Mouse (Mus musculus) embryonic facial prominence, embryonic 11.5 days (tissue): ENCODE results near the gene Prkn. TPM values are rescaled to one million over a fixed set of nuclear protein-coding genes. Genes with fewer than 3 reads are reported as not detected.

Experiments used
- ATAC-seq: fragments of 200-750 bp; cut with Nextera tagmentation; replicated peaks from 2 replicates; pipeline ENCODE4 v1.8.0; 2017; ENCODE audit warnings: low read depth; ENCODE audit not compliant: insufficient number of reproducible peaks, low FRiP score, low TSS enrichment
- DNase-seq: peaks from one replicate; pipeline ENCODE4 v3.0.0-alpha.2; 2015; ENCODE audit warnings: low spot score
- H3K27ac ChIP-seq: fragments of 300-500 bp; sonication (generic); replicated peaks from 2 replicates; pipeline ENCODE4 v1.5.1; 2014; ENCODE audit warnings: mild to moderate bottlenecking, low read depth, low read length, control low read depth
- H3K27me3 ChIP-seq: fragments of 300-500 bp; sonication (generic); 2 replicates; pipeline ENCODE4 v1.6.1; 2014; ENCODE audit warnings: mild to moderate bottlenecking, low read length, moderate library complexity, mixed read lengths; ENCODE audit not compliant: control insufficient read depth, insufficient read depth
- H3K36me3 ChIP-seq: fragments of 300-500 bp; sonication (generic); replicated peaks from 2 replicates; pipeline ENCODE4 v1.6.1; 2014; ENCODE audit warnings: low read depth, mild to moderate bottlenecking, low read length, moderate library complexity, mixed read lengths; ENCODE audit not compliant: control insufficient read depth, insufficient read depth
- H3K4me1 ChIP-seq: fragments of 300-500 bp; sonication (generic); 2 replicates; pipeline ENCODE4 v1.6.1; 2014; ENCODE audit warnings: low read length, mixed read lengths; ENCODE audit not compliant: control insufficient read depth, insufficient read depth
- H3K4me2 ChIP-seq: fragments of 300-500 bp; sonication (generic); 2 replicates; pipeline ENCODE4 v1.6.1; 2014; ENCODE audit warnings: low read depth, mild to moderate bottlenecking, control low read depth, low read length, moderate library complexity
- H3K4me3 ChIP-seq: fragments of 300-500 bp; sonication (generic); 2 replicates; pipeline ENCODE4 v1.5.1; 2014; ENCODE audit warnings: low read depth, low read length, control low read depth
- H3K9ac ChIP-seq: fragments of 300-500 bp; sonication (generic); replicated peaks from 2 replicates; pipeline ENCODE4 v1.6.1; 2014; ENCODE audit warnings: mild to moderate bottlenecking, control low read depth, low read length
- H3K9me3 ChIP-seq: fragments of 300-500 bp; sonication (generic); replicated peaks from 2 replicates; pipeline ENCODE4 v1.6.1; 2016; ENCODE audit warnings: mild to moderate bottlenecking, low read length, inconsistent platforms, mixed read lengths; ENCODE audit not compliant: control insufficient read depth
- WGBS: fragments of 180-500 bp; shearing (Covaris S2); extraction: QIAGEN DNeasy Blood & Tissue Kit; methylation state at CpG from one replicate; pipeline ENCODE4 v1.1.7; 2014; 5-methylcytosine and 5-hydroxymethylcytosine counted together
- polyA plus RNA-seq: library from polyadenylated mRNA; unstranded; fragments of >200 nt; fragmentation: Nextera tagmentation; extraction: Ambion mirVana; gene quantifications from 2 replicates; pipeline ENCODE4 v1.2.1, GENCODE M21; 2014

The Prkn gene
- polyA plus RNA-seq, 1 experiment from 2014 or later: 0.97 TPM

GRCm38 (mm10) chr17:11570392-11570791 lies 730.2 kb downstream of the Prkn start:
- Histone ChIP-seq H3K9ac (no peak overlapping the region), H3K27ac (no peak overlapping the region), H3K4me2 (no peak overlapping the region), H3K9me3 (no peaks in the 10 kb centered on the region), H3K4me3 (no peak overlapping the region), H3K27me3 (no peaks in the 10 kb centered on the region), H3K4me1 (no peaks in the 10 kb centered on the region), H3K36me3 (no peaks in the 10 kb centered on the region)
- DNase-seq (no peak), ATAC-seq (no peak)
- 71% methylated on average over 8 of the region's 8 CpGs for WGBS

GRCm38 (mm10) chr17:11573666-11574065 lies 733.5 kb downstream of the Prkn start:
- no peaks in the 10 kb centered on the region for H3K4me1 ChIP-seq
- WGBS: 91% methylated on average over 9 of the region's 9 CpGs
- ATAC-seq (no peak), DNase-seq (no peak)
- H3K4me2 ChIP-seq: no peak overlapping the region
- no peaks in the 10 kb centered on the region for H3K27me3 ChIP-seq
- H3K27ac ChIP-seq: no peak overlapping the region
- no peak overlapping the region for H3K4me3 ChIP-seq
- no peak overlapping the region for H3K9ac ChIP-seq
- H3K36me3 ChIP-seq: no peaks in the 10 kb centered on the region
- H3K9me3 ChIP-seq: no peaks in the 10 kb centered on the region

DNA sequence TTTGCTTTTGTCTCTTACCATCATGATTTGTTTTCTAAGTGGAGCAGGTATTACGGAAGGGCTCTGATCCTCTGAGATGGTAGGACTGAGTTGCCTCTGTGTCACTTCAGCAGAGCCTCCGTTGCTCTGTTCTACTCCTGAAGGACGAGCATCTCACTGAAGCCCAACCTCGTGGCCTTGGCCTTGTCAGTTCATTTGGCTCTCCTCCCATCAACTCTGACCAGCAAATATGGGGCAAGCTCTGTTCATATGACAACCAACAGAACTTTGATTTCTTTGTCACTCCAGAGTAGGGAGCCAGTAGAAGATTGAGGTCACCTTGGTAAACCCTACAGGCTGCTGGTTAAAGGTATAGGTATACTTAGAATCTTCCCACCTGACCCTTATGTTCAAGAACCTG lies 745.3 kb downstream of the Prkn start:
- H3K4me3 ChIP-seq: no peak overlapping the region
- no peaks in the 10 kb centered on the region for H3K27me3 ChIP-seq
- H3K36me3 ChIP-seq: no peaks in the 10 kb centered on the region
- H3K4me2 ChIP-seq: no peak overlapping the region
- H3K4me1 ChIP-seq: no peaks in the 10 kb centered on the region; the same call in 1 of the 2 replicates
- H3K9me3 ChIP-seq: no peaks in the 10 kb centered on the region
- WGBS: 90% methylated on average over 4 of the region's 4 CpGs
- H3K27ac ChIP-seq: no peak overlapping the region
- H3K9ac ChIP-seq: no peak overlapping the region
- DNase-seq: no peak
- ATAC-seq: no peak

DNA sequence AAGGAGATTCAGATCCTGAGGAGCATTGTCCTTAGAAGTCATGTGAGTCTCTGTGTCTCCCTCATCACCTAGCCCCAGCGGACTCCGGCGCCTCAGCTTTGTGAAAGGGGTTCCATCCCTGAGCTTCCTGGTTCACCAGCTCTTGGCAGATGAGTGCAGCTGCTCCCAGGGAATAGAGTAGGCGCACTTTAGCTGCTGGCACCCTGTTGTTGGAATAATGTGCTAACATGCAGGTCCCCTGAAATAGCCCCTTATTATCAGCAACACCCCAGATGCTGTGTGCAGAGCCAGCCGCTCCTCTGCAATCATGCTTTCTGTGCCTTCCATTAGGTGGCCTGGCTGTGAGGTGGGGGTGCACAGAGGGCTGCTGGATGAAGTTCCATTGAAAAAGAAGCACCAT lies 767.7 kb downstream of the Prkn start:
- H3K9ac ChIP-seq: no peak overlapping the region
- H3K27me3 ChIP-seq: no peaks in the 10 kb centered on the region
- no peaks in the 10 kb centered on the region for H3K9me3 ChIP-seq
- 99% methylated on average over 5 of the region's 5 CpGs for WGBS
- no peak overlapping the region for H3K27ac ChIP-seq
- ATAC-seq (no peak), DNase-seq (no peak)
- no peak overlapping the region for H3K4me2 ChIP-seq
- H3K4me3 ChIP-seq: no peak overlapping the region
- H3K36me3 ChIP-seq: no peaks in the 10 kb centered on the region
- no peaks in the 10 kb centered on the region for H3K4me1 ChIP-seq

DNA sequence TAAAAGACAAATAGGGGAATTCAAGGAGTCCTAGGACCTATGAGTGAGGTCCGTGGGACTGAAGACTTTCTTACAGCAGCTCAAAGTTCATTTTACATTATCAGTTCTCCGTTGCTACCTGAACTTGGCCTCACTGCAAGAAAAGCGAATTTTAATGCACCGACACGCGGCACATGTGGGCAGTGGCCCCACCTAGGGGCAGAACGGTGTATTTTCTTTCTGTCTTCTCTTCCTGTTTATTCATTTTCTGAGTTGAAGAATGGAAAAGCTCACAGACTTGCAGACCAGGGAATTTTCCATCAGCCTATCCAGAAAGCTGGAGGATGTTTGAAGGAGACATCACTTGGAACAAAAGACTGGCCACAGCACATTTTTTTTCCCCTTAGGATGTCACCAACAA lies 771.3 kb downstream of the Prkn start:
- DNase-seq: peak; percentile 77
- ATAC-seq: no peak

GRCm38 (mm10) chr17:11612801-11613531 lies 772.8 kb downstream of the Prkn start:
- Histone ChIP-seq H3K27ac (no peak overlapping the region), H3K36me3 (no peaks in the 10 kb centered on the region), H3K9ac (no peak overlapping the region), H3K4me3 (no peak overlapping the region), H3K9me3 (no peaks in the 10 kb centered on the region), H3K4me2 (no peak overlapping the region), H3K27me3 (no peaks in the 10 kb centered on the region), H3K4me1 (no peaks in the 10 kb centered on the region)
- ATAC-seq: no peak
- WGBS: 66% methylated on average over 20 of the region's 21 CpGs
- DNase-seq: no peak

More for the DNA sequence above, 771.3 kb downstream of the Prkn start:
- 17% methylated on average over 7 of the region's 7 CpGs for WGBS
- no peaks in the 10 kb centered on the region for H3K27me3 ChIP-seq
- H3K36me3 ChIP-seq: no peaks in the 10 kb centered on the region
- no peak overlapping the region for H3K27ac ChIP-seq
- no peaks in the 10 kb centered on the region for H3K9me3 ChIP-seq
- H3K4me2 ChIP-seq: no peak overlapping the region
- H3K9ac ChIP-seq: no peak overlapping the region
- no peaks in the 10 kb centered on the region for H3K4me1 ChIP-seq
- no peak overlapping the region for H3K4me3 ChIP-seq

GRCm38 (mm10) chr17:11617552-11617951 lies 777.4 kb downstream of the Prkn start:
- WGBS: 78% methylated on average over 2 of the region's 2 CpGs
- Histone ChIP-seq H3K9me3 (no peaks in the 10 kb centered on the region), H3K4me2 (no peak overlapping the region), H3K36me3 (no peaks in the 10 kb centered on the region), H3K4me3 (no peak overlapping the region), H3K27me3 (no peaks in the 10 kb centered on the region), H3K9ac (no peak overlapping the region), H3K4me1 (no peaks in the 10 kb centered on the region; the same call in 1 of the 2 replicates), H3K27ac (no peak overlapping the region)
- ATAC-seq (no peak), DNase-seq (peak; percentile 39)

DNA sequence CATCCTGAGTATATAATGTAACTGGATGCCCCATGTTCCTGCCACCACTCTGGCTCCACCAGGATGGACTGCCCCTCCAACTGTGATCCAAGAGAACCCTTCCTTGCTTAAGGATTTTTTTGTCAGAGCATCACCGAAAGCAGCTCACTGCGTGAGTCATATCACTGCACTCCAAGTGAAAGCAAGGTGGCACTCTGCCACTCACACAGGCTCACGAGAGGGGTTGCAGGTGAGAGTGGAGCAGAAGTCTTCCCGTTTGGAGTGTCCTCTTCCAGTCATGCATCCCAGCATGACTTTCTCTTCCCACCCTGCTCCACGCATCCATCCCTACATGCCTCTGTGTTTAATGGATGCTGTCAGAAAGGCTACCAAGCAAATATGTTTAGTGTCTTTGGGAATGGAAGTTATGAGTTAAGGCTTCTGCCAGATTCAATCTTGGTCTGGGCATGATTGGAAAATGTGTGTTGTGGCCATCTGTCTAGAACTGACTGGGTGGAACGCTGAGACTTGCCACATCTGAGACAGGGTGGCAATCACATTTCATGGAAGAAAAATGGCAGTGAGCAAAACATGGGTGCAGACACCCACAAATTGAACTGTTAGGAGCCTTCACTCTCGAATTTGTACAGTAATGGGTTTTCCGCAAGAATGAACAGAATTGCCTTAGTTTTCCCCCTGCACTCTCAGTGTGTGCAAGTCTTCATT lies 778.9 kb downstream of the Prkn start:
- ATAC-seq (no peak), DNase-seq (no peak)
- no peaks in the 10 kb centered on the region; the same call in 1 of the 2 replicates for H3K4me1 ChIP-seq
- H3K27ac ChIP-seq: no peak overlapping the region
- no peaks in the 10 kb centered on the region for H3K27me3 ChIP-seq
- no peak overlapping the region for H3K9ac ChIP-seq
- H3K4me3 ChIP-seq: no peak overlapping the region
- no peaks in the 10 kb centered on the region for H3K9me3 ChIP-seq
- H3K36me3 ChIP-seq: no peaks in the 10 kb centered on the region
- WGBS: 84% methylated on average over 8 of the region's 8 CpGs
- no peak overlapping the region for H3K4me2 ChIP-seq
